Comparison of ENCODE assay signal across 10 mouse cellular contexts in the genomic region with DNA sequence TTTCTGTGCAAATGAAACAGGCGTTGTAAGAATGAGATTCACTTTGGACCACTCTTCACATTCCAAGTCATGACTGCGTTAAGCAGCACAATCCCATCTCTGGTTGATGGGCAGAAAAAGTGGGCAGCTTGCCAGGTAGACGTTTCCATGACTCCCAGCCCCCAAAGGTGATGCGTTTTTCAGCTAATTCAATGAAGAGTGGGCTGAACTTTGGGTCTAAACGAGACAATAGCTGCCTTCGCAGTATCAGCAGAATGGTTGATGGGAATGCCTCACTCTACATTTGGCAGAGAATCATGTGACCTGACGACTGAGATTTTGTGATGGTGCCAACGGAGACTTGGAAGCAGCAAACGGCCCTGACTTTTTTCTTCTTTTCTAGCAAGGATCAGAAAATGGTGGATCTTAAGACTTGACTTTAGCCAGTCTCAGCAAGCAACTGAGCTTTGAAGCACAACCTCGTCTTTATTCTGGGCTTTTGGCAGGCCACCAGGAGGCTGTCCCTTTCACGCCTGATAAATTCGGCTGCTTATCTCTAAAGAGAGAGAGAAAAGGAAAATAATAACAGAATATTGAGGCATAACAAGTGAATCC. TPM values are rescaled to one million over a fixed set of nuclear protein-coding genes. Genes with fewer than 3 reads are reported as not detected.
DNase-seq lines count a peak whose midpoint lies in the region; ATAC-seq and TF ChIP-seq lines count a peak whose summit lies in the region.
"Had no signal": no experiment of that assay in that cellular context is flagged by ENCODE, and none has a peak within 500 bp of the region (broad histone marks: within the 10 kb centered on the region; RNA-seq: fewer than 3 reads in every experiment).

No protein-coding gene starts in this region.

- TF ChIP-seq CTCF in brain, embryonic 14.5 days (IDR thresholded peaks at IDR 0.05; ENCODE audit: borderline replicate concordance, extremely low read depth, insufficient read depth, insufficient read length) = no peak

- H3K4me1 ChIP-seq in midbrain, embryonic 10.5 days = peaks cover 19% of the 10 kb centered on the region
- H3K4me1 ChIP-seq in stomach, embryonic 15.5 days = 0 out of 2 replicates have a peak, but pooled peaks cover 2% of the 10 kb centered on the region
- H3K4me1 ChIP-seq: liver, embryonic 13.5 days had no signal

- H3K9ac ChIP-seq in stomach, embryonic 15.5 days = no peak overlapping the region
- H3K9ac ChIP-seq: liver, embryonic 13.5 days had no signal

- no peaks in the 10 kb centered on the region for H3K27me3 ChIP-seq in midbrain, embryonic 10.5 days (ENCODE audit: low read depth, poor library complexity, severe bottlenecking)
- H3K27me3 ChIP-seq in stomach, embryonic 15.5 days (replicated peaks) = no peaks in the 10 kb centered on the region
- H3K27me3 ChIP-seq: liver, embryonic 13.5 days had no signal

- H3K27ac ChIP-seq in midbrain, embryonic 10.5 days (replicated peaks) = peak overlapping the region; percentile 33; the same call in 1 of the 2 replicates
- peak overlapping the region; percentile 21; the same call in 1 of the 2 replicates for H3K27ac ChIP-seq in stomach, embryonic 15.5 days
- H3K27ac ChIP-seq: liver, embryonic 13.5 days had no signal

- TF ChIP-seq POLR2A in brain, embryonic 14.5 days (IDR thresholded peaks at IDR 0.05; ENCODE audit: borderline replicate concordance, extremely low read depth, insufficient read depth, insufficient read length, poor library complexity, severe bottlenecking) = no peak

- peak; percentile 47 for ATAC-seq in frontal cortex, adult (ENCODE audit: low TSS enrichment)
- ATAC-seq in stomach, embryonic 15.5 days (ENCODE audit: insufficient read depth, low FRiP score, low read depth) = no peak
- ATAC-seq in inflammation-experienced regulatory T-cells, adult 6 months = no peak

- 0 out of 2 replicates have a peak overlapping the region, but pooled peaks have one; percentile 5 for H3K4me2 ChIP-seq in stomach, embryonic 15.5 days
- H3K4me2 ChIP-seq: liver, embryonic 13.5 days had no signal

- H3K9me3 ChIP-seq in midbrain, embryonic 10.5 days (replicated peaks) = no peaks in the 10 kb centered on the region
- H3K9me3 ChIP-seq in stomach, embryonic 15.5 days = no peaks in the 10 kb centered on the region
- H3K9me3 ChIP-seq: liver, embryonic 13.5 days had no signal

- 55% methylated on average over 12 of the region's 12 CpGs for WGBS in midbrain, embryonic 10.5 days
- WGBS in stomach, embryonic 15.5 days = 40% methylated on average over 12 of the region's 12 CpGs

- DNase-seq in 3134 (ENCODE audit: extremely low read depth, insufficient read length, low spot score) = peak; percentile 31
- DNase-seq in brain, embryonic 14.5 days (ENCODE audit: low read depth) = peak; percentile 97
- DNase-seq in heart, postnatal 4 days = peak; percentile 78
- DNase-seq in layer of hippocampus, postnatal 25 days (ENCODE audit: extremely low spot score in 1 of 2, low spot score in 1 of 2) = peak; percentile 65 to 67
- DNase-seq in midbrain, embryonic 10.5 days (ENCODE audit: low spot score) = peak; percentile 23
- DNase-seq: liver, embryonic 13.5 days had no signal

- peaks cover 17% of the 10 kb centered on the region for H3K36me3 ChIP-seq in midbrain, embryonic 10.5 days
- H3K36me3 ChIP-seq in stomach, embryonic 15.5 days = no peaks in the 10 kb centered on the region
- H3K36me3 ChIP-seq: liver, embryonic 13.5 days had no signal

- H3K4me3 ChIP-seq in midbrain, embryonic 10.5 days = no peak overlapping the region
- no peak overlapping the region for H3K4me3 ChIP-seq in stomach, embryonic 15.5 days (replicated peaks)
- H3K4me3 ChIP-seq: liver, embryonic 13.5 days had no signal

RNA-seq across cellular contexts. Expression of a gene that starts 8.0 kb away (rescaled TPM):
- polyA plus RNA-seq in brain, embryonic 14.5 days (2012; rRNA removed) = not detected in 2 replicates
- total RNA-seq in heart, postnatal 4 days (2021) = not detected
- not detected for total RNA-seq in layer of hippocampus, postnatal 25 days (2021)
- not detected in 2 replicates for polyA plus RNA-seq in midbrain, embryonic 10.5 days (2016; fragmentation: Nextera tagmentation; extraction: Ambion mirVana)
- not detected in 2 replicates for polyA plus RNA-seq in stomach, embryonic 15.5 days (2015; fragmentation: Nextera tagmentation; extraction: Ambion mirVana)
- polyA plus RNA-seq in inflammation-experienced regulatory T-cells, adult 6 months (2017; shearing (Covaris generic)) = not detected
- total RNA-seq: ES-E14 had no signal
- polyA plus RNA-seq: liver, embryonic 13.5 days had no signal

Comparison
In these comparisons a context has a peak if more than half of its experiments do, and no peak if none do; other contexts are left out.
1. DNase-seq: peak in every context shown above with its lines; median percentile 97 in brain, embryonic 14.5 days; 78 in heart, postnatal 4 days; 66 in layer of hippocampus, postnatal 25 days; 31 in 3134; 23 in midbrain, embryonic 10.5 days.